Mouse (Mus musculus) ES-Bruce4 (cell line): ENCODE measurements around the gene Cab39.

Source experiments
- CTCF ChIP-seq: IDR thresholded peaks from one replicate; pipeline ENCODE4 v1.8.1; 2011; ENCODE audit warnings: low read depth, low read length
- EP300 ChIP-seq: IDR thresholded peaks from 2 replicates; pipeline ENCODE4 v1.6.1; 2011; ENCODE audit warnings: low read depth, low read length; ENCODE audit not compliant: insufficient read depth
- POLR2A ChIP-seq: IDR thresholded peaks from one replicate; pipeline ENCODE4 v1.8.1; 2011; ENCODE audit warnings: low read length; ENCODE audit not compliant: insufficient read depth

GRCm38 (mm10) chr1:85822239-85822638, 29.0 kb downstream of the Cab39 start:
- no peak for TF ChIP-seq CTCF
- no peak for TF ChIP-seq POLR2A
- no peak for TF ChIP-seq EP300
